Mouse (Mus musculus) CH12.LX (cell line): Measurements from ENCODE around the gene Rabggta. TPM values are rescaled to one million over a fixed set of nuclear protein-coding genes. Genes with fewer than 3 reads are reported as not detected.

ENCODE experiments used
- DNase-seq: peaks from one replicate; pipeline ENCODE4 v3.0.0-alpha.2; 2013; ENCODE audit errors: extremely low read depth
- H3K27ac ChIP-seq: 2 replicates; pipeline ENCODE4 v1.5.1; 2012; ENCODE audit warnings: low read depth, mild to moderate bottlenecking, control low read depth, moderate library complexity; ENCODE audit not compliant: insufficient read depth
- H3K27me3 ChIP-seq: replicated peaks from 2 replicates; pipeline ENCODE3; 2012; ENCODE audit warnings: inconsistent platforms
- H3K36me3 ChIP-seq, 2 experiments: replicated peaks in 1 of 2; 2 replicates each; pipeline versions ENCODE3 to v1.6.1; 2012; ENCODE audit warnings: inconsistent platforms in 1 of 2, low read length in 1 of 2, mild to moderate bottlenecking in 1 of 2, mixed read lengths in 1 of 2, moderate library complexity in 1 of 2; ENCODE audit not compliant: control insufficient read depth in 1 of 2, insufficient read depth in 1 of 2
- H3K4me1 ChIP-seq, 2 experiments: 2 replicates each; pipeline ENCODE4 v1.6.1; 2012; ENCODE audit warnings: inconsistent platforms in 1 of 2, moderate library complexity in 1 of 2; ENCODE audit not compliant: insufficient read depth in 2 of 2, control insufficient read depth in 1 of 2
- H3K4me2 ChIP-seq: 2 replicates; pipeline ENCODE4 v1.6.1; 2012; ENCODE audit warnings: low read depth, mild to moderate bottlenecking, control low read depth; ENCODE audit not compliant: poor library complexity, insufficient read depth, severe bottlenecking
- H3K4me3 ChIP-seq, 3 experiments: fragments of 150-350 bp in 1 of 3; sonication (generic) in 1 of 3; replicated peaks in 1 of 3; 2 replicates each; pipeline versions ENCODE3 to v1.5.1; 2011 to 2012; ENCODE audit warnings: low read depth in 2 of 3, low read length in 2 of 3, mild to moderate bottlenecking in 2 of 3, moderate library complexity in 2 of 3, control low read depth in 1 of 3, improper control_type of control experiment in 1 of 3, inconsistent platforms in 1 of 3, mixed read lengths in 1 of 3; ENCODE audit not compliant: poor library complexity in 1 of 3
- H3K79me2 ChIP-seq: replicated peaks from 2 replicates; pipeline ENCODE4 v1.6.1; 2012; ENCODE audit warnings: mild to moderate bottlenecking, moderate library complexity; ENCODE audit not compliant: control insufficient read depth, poor library complexity, insufficient read depth, severe bottlenecking; ENCODE audit errors: extremely low read depth
- H3K9ac ChIP-seq: 2 replicates; pipeline ENCODE4 v1.6.1; 2012; ENCODE audit warnings: low read depth, mild to moderate bottlenecking, control low read depth, moderate library complexity; ENCODE audit not compliant: insufficient read depth
- H3K9me3 ChIP-seq: replicated peaks from 2 replicates; pipeline ENCODE3; 2012; ENCODE audit warnings: low read length, inconsistent platforms, mixed read lengths
- BHLHE40 ChIP-seq: IDR thresholded peaks from 2 replicates; pipeline ENCODE4 v1.6.1; 2011; ENCODE audit warnings: mild to moderate bottlenecking, low read depth, low read length, improper control_type of control experiment
- CHD1 ChIP-seq: IDR thresholded peaks from 2 replicates; pipeline ENCODE4 v1.6.1; 2012; ENCODE audit warnings: low read depth, low read length, improper control_type of control experiment, inconsistent platforms
- CHD2 ChIP-seq: IDR thresholded peaks from 2 replicates; pipeline ENCODE4 v1.6.1; 2011; ENCODE audit warnings: low read length, improper control_type of control experiment
- CTCF ChIP-seq, 2 experiments: IDR thresholded peaks in 1 of 2; conservative IDR thresholded peaks in 1 of 2; 2 replicates each; pipeline ENCODE4 v1.5.1; 2011 to 2012; ENCODE audit warnings: low read depth in 2 of 2, low read length in 2 of 2, improper control_type of control experiment in 1 of 2, inconsistent platforms in 1 of 2, mild to moderate bottlenecking in 1 of 2, moderate library complexity in 1 of 2
- E2F4 ChIP-seq: IDR thresholded peaks from 2 replicates; pipeline ENCODE4 v1.6.1; 2011; ENCODE audit warnings: low read depth, low read length, improper control_type of control experiment; ENCODE audit not compliant: insufficient replicate concordance
- ELF1 ChIP-seq: IDR thresholded peaks from 2 replicates; pipeline ENCODE4 v1.6.1; 2014; ENCODE audit warnings: low read depth, mild to moderate bottlenecking, inconsistent platforms, low read length, improper control_type of control experiment
- EP300 ChIP-seq: IDR thresholded peaks from 2 replicates; pipeline ENCODE4 v1.6.1; 2011; ENCODE audit warnings: low read length, improper control_type of control experiment
- ETS1 ChIP-seq: conservative IDR thresholded peaks from 2 replicates; pipeline ENCODE4 v1.6.1; 2012; ENCODE audit warnings: low read depth, mild to moderate bottlenecking, inconsistent platforms, low read length, improper control_type of control experiment, moderate library complexity
- GABPA ChIP-seq: IDR thresholded peaks from 2 replicates; pipeline ENCODE4 v1.6.1; 2012; ENCODE audit warnings: low read depth, low read length, improper control_type of control experiment, inconsistent platforms; ENCODE audit not compliant: insufficient replicate concordance
- HCFC1 ChIP-seq: IDR thresholded peaks from 2 replicates; pipeline ENCODE4 v1.6.1; 2012; ENCODE audit warnings: low read depth, mild to moderate bottlenecking, inconsistent platforms, low read length, improper control_type of control experiment
- IRF4 ChIP-seq: IDR thresholded peaks from 2 replicates; pipeline ENCODE4 v1.6.1; 2014; ENCODE audit warnings: low read depth, mild to moderate bottlenecking, inconsistent platforms, low read length, improper control_type of control experiment
- JUN ChIP-seq: IDR thresholded peaks from 2 replicates; pipeline ENCODE4 v1.6.1; 2011; ENCODE audit warnings: low read depth, mild to moderate bottlenecking, low read length, improper control_type of control experiment, moderate library complexity; ENCODE audit not compliant: insufficient read depth
- JUND ChIP-seq: conservative IDR thresholded peaks from 2 replicates; pipeline ENCODE4 v1.6.1; 2011; ENCODE audit warnings: low read depth, low read length, improper control_type of control experiment
- KAT2A ChIP-seq: IDR thresholded peaks from 2 replicates; pipeline ENCODE4 v1.6.1; 2012; ENCODE audit warnings: low read length, improper control_type of control experiment, inconsistent platforms; ENCODE audit not compliant: insufficient replicate concordance
- MAFK ChIP-seq: IDR thresholded peaks from 2 replicates; pipeline ENCODE4 v1.6.1; 2011; ENCODE audit warnings: low read length, improper control_type of control experiment; ENCODE audit not compliant: insufficient replicate concordance
- MAX ChIP-seq: IDR thresholded peaks from 2 replicates; pipeline ENCODE4 v1.6.1; 2011; ENCODE audit warnings: low read length, improper control_type of control experiment
- MAZ ChIP-seq: IDR thresholded peaks from 2 replicates; pipeline ENCODE4 v1.6.1; 2012; ENCODE audit warnings: low read depth, mild to moderate bottlenecking, inconsistent platforms, low read length, improper control_type of control experiment, moderate library complexity
- MXI1 ChIP-seq: IDR thresholded peaks from 2 replicates; pipeline ENCODE4 v1.6.1; 2011; ENCODE audit warnings: mild to moderate bottlenecking, low read depth, low read length, improper control_type of control experiment
- NELFE ChIP-seq: IDR thresholded peaks from 2 replicates; pipeline ENCODE4 v1.6.1; 2011; ENCODE audit warnings: low read depth, low read length, improper control_type of control experiment
- NRF1 ChIP-seq: IDR thresholded peaks from 2 replicates; pipeline ENCODE4 v1.6.1; 2014; ENCODE audit warnings: low read depth, mild to moderate bottlenecking, inconsistent platforms, low read length, improper control_type of control experiment, moderate library complexity
- PAX5 ChIP-seq: IDR thresholded peaks from 2 replicates; pipeline ENCODE4 v1.6.1; 2012; ENCODE audit warnings: low read length, inconsistent platforms, mixed read lengths
- POLR2A ChIP-seq: IDR thresholded peaks from 2 replicates; pipeline ENCODE4 v1.6.1; 2011; ENCODE audit warnings: low read depth, mild to moderate bottlenecking, improper control_type of control experiment, low read length
- RAD21 ChIP-seq: IDR thresholded peaks from 2 replicates; pipeline ENCODE4 v1.6.1; 2011; ENCODE audit warnings: low read depth, mild to moderate bottlenecking, low read length, improper control_type of control experiment, moderate library complexity
- RCOR1 ChIP-seq: conservative IDR thresholded peaks from 2 replicates; pipeline ENCODE4 v1.6.1; 2012; ENCODE audit warnings: low read depth, mild to moderate bottlenecking, inconsistent platforms, low read length, improper control_type of control experiment
- SIN3A ChIP-seq: IDR thresholded peaks from 2 replicates; pipeline ENCODE4 v1.6.1; 2012; ENCODE audit warnings: low read length, improper control_type of control experiment, inconsistent platforms
- SMC3 ChIP-seq: IDR thresholded peaks from 2 replicates; pipeline ENCODE4 v1.6.1; 2011; ENCODE audit warnings: low read depth, low read length, improper control_type of control experiment
- TBP ChIP-seq: conservative IDR thresholded peaks from 2 replicates; pipeline ENCODE4 v1.6.1; 2011; ENCODE audit warnings: low read depth, low read length, improper control_type of control experiment
- UBTF ChIP-seq: IDR thresholded peaks from 2 replicates; pipeline ENCODE4 v1.6.1; 2012; ENCODE audit warnings: low read depth, mild to moderate bottlenecking, inconsistent platforms, low read length, improper control_type of control experiment, moderate library complexity
- USF1 ChIP-seq: IDR thresholded peaks from 2 replicates; pipeline ENCODE4 v1.6.1; 2014; ENCODE audit warnings: low read depth, mild to moderate bottlenecking, inconsistent platforms, low read length, improper control_type of control experiment
- USF2 ChIP-seq: conservative IDR thresholded peaks from 2 replicates; pipeline ENCODE4 v1.6.1; 2011; ENCODE audit warnings: low read depth, low read length, improper control_type of control experiment
- ZC3H11A ChIP-seq: IDR thresholded peaks from 2 replicates; pipeline ENCODE4 v1.6.1; 2012; ENCODE audit warnings: low read depth, mild to moderate bottlenecking, inconsistent platforms, low read length, improper control_type of control experiment
- ZMIZ1 ChIP-seq: IDR thresholded peaks from 2 replicates; pipeline ENCODE4 v1.6.1; 2012; ENCODE audit warnings: low read depth, mild to moderate bottlenecking, inconsistent platforms, low read length, improper control_type of control experiment
- ZNF384 ChIP-seq: IDR thresholded peaks from 2 replicates; pipeline ENCODE4 v1.6.1; 2012; ENCODE audit warnings: low read depth, low read length, improper control_type of control experiment, inconsistent platforms
- dilution Hi-C: fragments of 300-500 bp; cut with MboI; formaldehyde crosslinking; loops from 2 replicates; pipeline ENCODE4 v1.14.3; 2020; ENCODE audit warnings: low sequenced_read_pairs; ENCODE audit not compliant: extremely low pct_unique_long_range_greater_than_20kb, extremely low pct_ligation_motif_present
- in situ Hi-C: fragments of 300-500 bp; cut with MboI; formaldehyde crosslinking; loops from 3 replicates; pipeline ENCODE4 v1.14.3; 2019; ENCODE audit warnings: low sequenced_read_pairs, low pct_ligation_motif_present, low pct_unique_long_range_greater_than_20kb, mixed read lengths
- polyA plus RNA-seq: library from polyadenylated mRNA; unstranded; fragments of >175 nt; gene quantifications from 2 replicates; pipeline ENCODE4 v1.2.1, GENCODE M21; 2012; ENCODE audit warnings: low read depth; ENCODE audit not compliant: insufficient read length
- total RNA-seq, 2 experiments: library from RNA; depleted of rRNA; stranded (reverse); fragments of 300-350 nt in 1 of 2; fragments of >200 nt in 1 of 2; gene quantifications; 2 replicates each; pipeline ENCODE4 v1.2.3; 2012 to 2014

The Rabggta gene
- total and polyA plus RNA-seq, 3 experiments, result 13.9 to 21.9 (median 16.2) TPM

DNA sequence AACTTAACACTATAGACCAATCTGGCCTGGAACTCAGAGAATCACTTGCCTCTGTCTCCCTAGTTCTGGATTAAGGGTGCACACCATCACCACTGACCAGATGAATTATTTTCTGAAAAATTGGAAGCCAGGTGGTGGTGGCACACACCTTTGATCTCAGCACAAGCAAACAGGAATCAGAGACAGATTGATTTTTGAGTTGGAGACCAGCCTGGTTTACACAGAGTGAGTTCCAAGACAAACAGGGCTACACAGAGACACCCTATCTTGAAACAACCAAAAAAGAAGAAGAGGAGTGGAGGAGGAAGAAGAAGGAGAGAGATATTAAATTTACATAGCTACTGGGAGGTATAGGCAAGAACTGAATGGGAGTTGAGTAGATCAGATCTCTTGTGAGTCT lies 4.2 kb upstream of the Rabggta start:
- H3K79me2 ChIP-seq, result no peaks in the 10 kb centered on the region
- H3K27me3 ChIP-seq, result peaks cover 32% of the 10 kb centered on the region
- H3K27ac ChIP-seq, result no peak overlapping the region
- H3K4me1 ChIP-seq, result peaks cover 15 to 48% of the 10 kb centered on the region in 2 experiments
- no peak overlapping the region for H3K4me3 ChIP-seq
- H3K36me3 ChIP-seq, result no peaks in the 10 kb centered on the region
- TF ChIP-seq PAX5, result no peak
- no peak for TF ChIP-seq ZC3H11A
- TF ChIP-seq MAFK, result no peak
- no peak for TF ChIP-seq ELF1
- no peak for TF ChIP-seq MAZ
- no peak for TF ChIP-seq NELFE
- TF ChIP-seq GABPA, result no peak
- no peak for TF ChIP-seq TBP
- no peak for TF ChIP-seq CHD1
- no peak for TF ChIP-seq JUND
- no peak for TF ChIP-seq UBTF
- in situ Hi-C loops, result no loop called here
- H3K4me2 ChIP-seq, result no peak overlapping the region
- dilution Hi-C loops, result no loop called here
- no peaks in the 10 kb centered on the region for H3K9me3 ChIP-seq
- H3K9ac ChIP-seq, result no peak overlapping the region
- DNase-seq, result no peak

GRCm38 (mm10) chr14:55724411-55724871 lies 2.4 kb upstream of the Rabggta start:
- peak; percentile 93 for DNase-seq
- Histone ChIP-seq H3K79me2 (no peaks in the 10 kb centered on the region), H3K36me3 (peaks cover 5 to 13% of the 10 kb centered on the region in 2 experiments), H3K4me2 (peak overlapping the region; percentile 62), H3K27ac (peak overlapping the region; percentile 64), H3K9me3 (no peaks in the 10 kb centered on the region), H3K27me3 (peaks cover 24% of the 10 kb centered on the region), H3K9ac (peak overlapping the region; percentile 39; the same call in 1 of the 2 replicates), H3K4me1 (peaks cover 15 to 54% of the 10 kb centered on the region in 2 experiments), H3K4me3 (no peak overlapping the region)
- dilution Hi-C loops (no loop called here), in situ Hi-C loops (no loop called here)
- peak; percentile 81 for TF ChIP-seq EP300
- TF ChIP-seq MXI1, result peak; percentile 92
- no peak for TF ChIP-seq RAD21
- no peak for TF ChIP-seq TBP
- peak; percentile 99 for TF ChIP-seq MAZ
- no peak for TF ChIP-seq ZMIZ1
- TF ChIP-seq NRF1, result 0 out of 2 replicates have a peak, but pooled peaks have one; percentile 19
- peak; percentile 94 for TF ChIP-seq IRF4
- peak; percentile 88 for TF ChIP-seq MAX
- no peak for TF ChIP-seq USF2
- no peak for TF ChIP-seq KAT2A
- peak; percentile 78 for TF ChIP-seq JUN
- no peak for TF ChIP-seq UBTF
- TF ChIP-seq ETS1, result peak; percentile 100
- peak; percentile 98 for TF ChIP-seq BHLHE40
- TF ChIP-seq JUND, result peak; percentile 74; the same call in 1 of the 2 replicates
- no peak for TF ChIP-seq SMC3
- no peak for TF ChIP-seq CTCF (conservative IDR thresholded peaks at IDR 0.05 in 1 of 2, IDR thresholded peaks at IDR 0.05 in 1 of 2; ENCODE audit: low read depth in 2 of 2, low read length in 2 of 2)
- 0 out of 2 replicates have a peak, but pooled peaks have one; percentile 72 for TF ChIP-seq RCOR1
- TF ChIP-seq E2F4, result no peak
- TF ChIP-seq CHD2, result no peak
- TF ChIP-seq ZNF384, result no peak
- TF ChIP-seq SIN3A, result peak; percentile 94
- no peak for TF ChIP-seq POLR2A
- TF ChIP-seq USF1, result no peak
- no peak for TF ChIP-seq CHD1
- no peak for TF ChIP-seq HCFC1
- TF ChIP-seq GABPA, result no peak
